ENCODE assay signal across 16 mouse cellular contexts in genomic region chr13:45396724-45397123, GRCm38 (mm10). TPM values are rescaled to one million over a fixed set of nuclear protein-coding genes. Genes with fewer than 3 reads are reported as not detected.
DNase-seq lines count a peak whose midpoint lies in the region; ATAC-seq lines count a peak whose summit lies in the region.
"Had no signal": no experiment of that assay in that cellular context is flagged by ENCODE, and none has a peak within 500 bp of the region (broad histone marks: within the 10 kb centered on the region; RNA-seq: fewer than 3 reads in every experiment).

No protein-coding gene starts in this region.

- H3K4me1 ChIP-seq in heart, embryonic 10.5 days = peaks cover 26% of the 10 kb centered on the region
- peaks cover 28% of the 10 kb centered on the region for H3K4me1 ChIP-seq in lung, embryonic 15.5 days
- H3K4me1 ChIP-seq in embryonic facial prominence, embryonic 13.5 days = peaks cover 83% of the 10 kb centered on the region
- H3K4me1 ChIP-seq in limb, embryonic 15.5 days = peaks cover 74% of the 10 kb centered on the region
- H3K4me1 ChIP-seq: stomach, embryonic 15.5 days had no signal

- H3K9me3 ChIP-seq in heart, embryonic 10.5 days = no peaks in the 10 kb centered on the region
- no peaks in the 10 kb centered on the region for H3K9me3 ChIP-seq in lung, embryonic 15.5 days
- no peaks in the 10 kb centered on the region for H3K9me3 ChIP-seq in embryonic facial prominence, embryonic 13.5 days
- no peaks in the 10 kb centered on the region for H3K9me3 ChIP-seq in limb, embryonic 15.5 days
- H3K9me3 ChIP-seq: liver, embryonic 12.5 days; midbrain, embryonic 15.5 days; neural tube, embryonic 12.5 days; stomach, embryonic 15.5 days had no signal

- ATAC-seq in lung, embryonic 15.5 days (ENCODE audit: borderline replicate concordance, extremely low read depth, low FRiP score, low TSS enrichment) = no peak
- ATAC-seq in embryonic facial prominence, embryonic 13.5 days (ENCODE audit: insufficient number of reproducible peaks, insufficient read depth, low FRiP score, low TSS enrichment, low read depth) = no peak
- ATAC-seq in limb, embryonic 15.5 days (ENCODE audit: insufficient number of reproducible peaks, low FRiP score, low TSS enrichment, low read depth) = no peak
- ATAC-seq: intestine, embryonic 16.5 days; liver, embryonic 12.5 days; midbrain, embryonic 15.5 days had no signal

- H3K27me3 ChIP-seq in heart, embryonic 10.5 days (ENCODE audit: insufficient read depth, poor library complexity, severe bottlenecking) = no peaks in the 10 kb centered on the region
- H3K27me3 ChIP-seq in lung, embryonic 15.5 days = no peaks in the 10 kb centered on the region
- H3K27me3 ChIP-seq in embryonic facial prominence, embryonic 13.5 days = no peaks in the 10 kb centered on the region
- H3K27me3 ChIP-seq in limb, embryonic 15.5 days = no peaks in the 10 kb centered on the region
- H3K27me3 ChIP-seq: liver, embryonic 12.5 days; midbrain, embryonic 15.5 days; neural tube, embryonic 12.5 days; stomach, embryonic 15.5 days had no signal

- no peak overlapping the region for H3K4me3 ChIP-seq in heart, embryonic 10.5 days
- H3K4me3 ChIP-seq in lung, embryonic 15.5 days = no peak overlapping the region
- no peak overlapping the region for H3K4me3 ChIP-seq in embryonic facial prominence, embryonic 13.5 days
- H3K4me3 ChIP-seq in limb, embryonic 15.5 days = no peak overlapping the region
- H3K4me3 ChIP-seq: liver, embryonic 12.5 days; midbrain, embryonic 15.5 days; neural tube, embryonic 12.5 days; stomach, embryonic 15.5 days had no signal

- H3K27ac ChIP-seq in heart, embryonic 10.5 days = peak overlapping the region; percentile 52; the same call in 1 of the 2 replicates
- peak overlapping the region; percentile 50; the same call in 1 of the 2 replicates for H3K27ac ChIP-seq in lung, embryonic 15.5 days
- peak overlapping the region; percentile 92 for H3K27ac ChIP-seq in embryonic facial prominence, embryonic 13.5 days
- H3K27ac ChIP-seq in limb, embryonic 15.5 days = peak overlapping the region; percentile 90
- H3K27ac ChIP-seq: liver, embryonic 12.5 days; midbrain, embryonic 15.5 days; neural tube, embryonic 12.5 days had no signal

- H3K36me3 ChIP-seq in heart, embryonic 10.5 days = no peaks in the 10 kb centered on the region
- no peaks in the 10 kb centered on the region for H3K36me3 ChIP-seq in lung, embryonic 15.5 days
- H3K36me3 ChIP-seq in embryonic facial prominence, embryonic 13.5 days = peaks cover 13% of the 10 kb centered on the region; the same call in 1 of the 2 replicates
- H3K36me3 ChIP-seq in limb, embryonic 15.5 days = no peaks in the 10 kb centered on the region
- H3K36me3 ChIP-seq: midbrain, embryonic 15.5 days; neural tube, embryonic 12.5 days; stomach, embryonic 15.5 days had no signal

- 87% methylated on average over 8 of the region's 8 CpGs for WGBS in heart, embryonic 10.5 days
- WGBS in lung, embryonic 15.5 days = 81% methylated on average over 8 of the region's 8 CpGs
- WGBS in embryonic facial prominence, embryonic 13.5 days = 56% methylated on average over 8 of the region's 8 CpGs
- 45% methylated on average over 8 of the region's 8 CpGs for WGBS in limb, embryonic 15.5 days

- no peak overlapping the region for H3K4me2 ChIP-seq in lung, embryonic 15.5 days
- peak overlapping the region; percentile 69 for H3K4me2 ChIP-seq in embryonic facial prominence, embryonic 13.5 days
- no peak overlapping the region for H3K4me2 ChIP-seq in limb, embryonic 15.5 days
- H3K4me2 ChIP-seq: liver, embryonic 12.5 days; midbrain, embryonic 15.5 days; neural tube, embryonic 12.5 days; stomach, embryonic 15.5 days had no signal

- no peak for DNase-seq in heart, embryonic 10.5 days (ENCODE audit: low spot score)
- DNase-seq in heart, adult 8-10 months (ENCODE audit: low spot score) = no peak
- no peak for DNase-seq in lung, postnatal 14 days
- DNase-seq in left cerebral cortex, postnatal 14 days (ENCODE audit: low spot score in 2 of 2) = no peak
- DNase-seq: adrenal gland, postnatal 10 days; cerebellum, postnatal 10 days; kidney, postnatal 36 days; thymus, postnatal 4 days had no signal

- H3K9ac ChIP-seq in lung, embryonic 15.5 days = no peak overlapping the region
- H3K9ac ChIP-seq in embryonic facial prominence, embryonic 13.5 days = peak overlapping the region; percentile 58
- no peak overlapping the region for H3K9ac ChIP-seq in limb, embryonic 15.5 days
- H3K9ac ChIP-seq: liver, embryonic 12.5 days; midbrain, embryonic 15.5 days; neural tube, embryonic 12.5 days; stomach, embryonic 15.5 days had no signal

- intact Hi-C loops in left cerebral cortex, postnatal 14 days (cut with DNase I) = no loop called here

RNA-seq across cellular contexts. Expression of gene Mylip, which starts 7.2 kb away (rescaled TPM):
- polyA plus RNA-seq in heart, embryonic 10.5 days (2016; fragmentation: Nextera tagmentation; extraction: Ambion mirVana) = 5.2 and 8.2 TPM in 2 replicates
- total RNA-seq in heart, adult 8-10 months (2022) = 10 to 100 TPM; 14.3 to 28.1 (median 19.6) TPM
- polyA plus RNA-seq in lung, embryonic 15.5 days (2015; fragmentation: Nextera tagmentation; extraction: Ambion mirVana) = 7.1 and 8.0 TPM in 2 replicates
- 47.1 and 58.1 TPM in 2 replicates for polyA plus RNA-seq in embryonic facial prominence, embryonic 13.5 days (2015; fragmentation: Nextera tagmentation; extraction: Ambion mirVana)
- polyA plus RNA-seq in limb, embryonic 15.5 days (2015; fragmentation: Nextera tagmentation; extraction: Ambion mirVana) = 27.4 and 28.2 TPM in 2 replicates
- total RNA-seq in left cerebral cortex, postnatal 14 days (2021) = 10 to 100 TPM; 26.4 to 30.8 TPM
